Mouse (Mus musculus): ENCODE results near the gene Cracr2b. TPM values are rescaled to one million over a fixed set of nuclear protein-coding genes. Genes with fewer than 3 reads are reported as not detected.
"Not testable (repeated sequence)": the region's sequence is repeated elsewhere in the genome, so short reads cannot be mapped to it uniquely, and the experiment has no call there.

Cracr2b gene
- polyA plus RNA-seq, 1 experiment from 2014 or later: 24.9 TPM

DNA sequence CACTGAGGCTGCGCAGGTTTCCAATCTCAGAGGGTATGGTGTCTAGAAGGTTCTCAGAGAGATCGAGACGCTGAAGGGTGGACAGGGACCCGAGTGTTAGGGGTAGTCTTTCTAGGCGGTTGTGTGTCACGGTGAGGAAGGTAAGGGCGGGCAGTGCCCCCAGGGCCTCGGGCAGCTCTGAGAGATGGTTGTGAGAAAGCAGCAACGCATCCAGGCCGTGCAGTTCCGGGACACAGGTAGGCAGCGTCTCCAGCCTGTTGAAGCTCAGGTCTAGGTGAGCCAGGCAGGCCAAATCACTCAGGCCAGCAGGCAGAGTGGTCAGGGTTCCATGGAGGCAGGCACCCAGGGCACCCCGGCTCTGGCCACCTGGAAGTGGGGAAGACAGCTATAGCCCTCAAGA, 18.7 kb upstream of the Cracr2b start:
- Histone ChIP-seq H3K27me3 (no peaks in the 10 kb centered on the region), H3K36me3 (peaks cover 14% of the 10 kb centered on the region), H3K9me3 (replicated peaks) (no peaks in the 10 kb centered on the region), H3K27ac (no peak overlapping the region), H3K4me3 (0 out of 2 replicates have a peak overlapping the region, but pooled peaks have one; percentile 60), H3K9ac (no peak overlapping the region), H3K4me2 (peak overlapping the region; percentile 92), H3K4me1 (replicated peaks) (peaks cover 43% of the 10 kb centered on the region)
- ATAC-seq (replicated peaks; ENCODE audit: insufficient number of reproducible peaks, insufficient read depth, low FRiP score, low read depth): no peak
- WGBS: 93% methylated on average over 13 of the region's 13 CpGs

DNA sequence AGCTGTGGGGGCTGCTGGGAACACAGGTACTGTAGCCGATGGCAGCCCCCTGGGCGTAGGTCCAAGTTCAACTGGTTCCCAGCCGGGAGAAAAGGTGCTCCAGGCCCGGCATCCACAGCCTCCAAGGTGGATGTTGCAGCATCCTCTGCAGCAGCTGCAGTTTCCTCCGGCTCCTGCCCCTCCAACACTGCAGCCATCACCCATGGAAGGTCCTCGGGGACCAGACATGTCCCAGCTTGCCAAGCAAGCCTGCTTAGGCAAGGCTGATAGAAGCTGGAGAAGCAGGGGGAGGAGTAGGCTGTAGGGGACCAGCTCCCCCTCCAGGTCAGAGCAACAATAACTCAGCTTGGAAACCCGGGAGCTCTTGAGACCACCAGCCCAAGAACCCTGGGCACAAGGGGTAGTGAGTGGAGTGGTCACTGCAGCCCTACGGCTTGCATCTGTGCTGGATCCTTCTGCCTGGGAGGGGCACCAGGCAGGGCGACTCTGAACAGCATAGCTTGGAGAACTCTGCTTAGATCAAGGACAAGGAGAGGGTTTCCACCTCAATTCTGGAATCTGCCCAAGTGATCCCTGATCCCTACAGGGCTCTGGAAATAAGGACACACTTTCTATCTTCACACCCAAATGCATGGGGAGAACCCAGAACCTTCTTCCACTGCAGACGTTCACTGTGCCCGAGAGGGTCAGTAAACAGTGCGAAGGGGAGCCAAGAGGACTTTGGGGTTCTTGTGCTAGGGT, 17.6 kb upstream of the Cracr2b start:
- Histone ChIP-seq H3K9me3 (replicated peaks) (no peaks in the 10 kb centered on the region), H3K9ac (peak overlapping the region; percentile 65), H3K27ac (peak overlapping the region; percentile 54), H3K27me3 (no peaks in the 10 kb centered on the region), H3K4me2 (peak overlapping the region; percentile 92), H3K4me1 (replicated peaks) (peaks cover 41% of the 10 kb centered on the region), H3K4me3 (peak overlapping the region; percentile 60), H3K36me3 (peaks cover 12% of the 10 kb centered on the region)
- no peak for ATAC-seq (replicated peaks; ENCODE audit: insufficient number of reproducible peaks, insufficient read depth, low FRiP score, low read depth)
- 17% methylated on average over 12 of the region's 12 CpGs for WGBS

DNA sequence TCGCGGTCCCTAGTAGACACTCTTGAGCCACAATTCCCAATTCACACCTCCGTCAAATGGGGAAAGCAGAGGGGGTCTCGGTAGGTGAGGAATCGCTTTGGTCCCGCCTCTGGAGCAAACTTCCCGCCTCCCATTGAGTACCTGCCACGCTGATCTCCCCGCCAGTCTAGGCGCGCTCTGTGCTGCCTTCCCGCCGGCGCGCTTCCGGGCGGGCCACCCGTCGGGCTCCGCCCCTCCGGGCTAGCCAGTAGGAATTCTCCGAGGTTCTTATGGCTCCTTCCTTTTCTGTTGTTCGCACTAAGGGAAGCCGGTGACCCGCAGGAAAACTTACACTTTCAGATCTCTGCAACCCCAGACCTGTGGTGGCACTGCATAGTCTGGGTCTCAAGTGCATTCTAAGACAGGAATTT, 17.1 kb upstream of the Cracr2b start, which contains the start of gene Pidd1:
Gene Pidd1, minus strand, starts transcription at position 198 of the 410 bp plus-strand sequence.
- under 1% methylated on average over 25 of the region's 25 CpGs for WGBS
- Histone ChIP-seq H3K4me1 (replicated peaks) (peaks cover 47% of the 10 kb centered on the region), H3K9me3 (replicated peaks) (no peaks in the 10 kb centered on the region), H3K9ac (peak within 1 kb of the TSS; percentile 65), H3K27me3 (no peaks in the 10 kb centered on the region), H3K36me3 (peaks cover 9% of the 10 kb centered on the region; the same call in 1 of the 2 replicates), H3K27ac (peak within 1 kb of the TSS; percentile 70), H3K4me3 (peak within 1 kb of the TSS; percentile 60), H3K4me2 (peak within 1 kb of the TSS; percentile 92)
- ATAC-seq (replicated peaks; ENCODE audit: insufficient number of reproducible peaks, insufficient read depth, low FRiP score, low read depth): peak; percentile 45; the same call in 1 of the 2 replicates

DNA sequence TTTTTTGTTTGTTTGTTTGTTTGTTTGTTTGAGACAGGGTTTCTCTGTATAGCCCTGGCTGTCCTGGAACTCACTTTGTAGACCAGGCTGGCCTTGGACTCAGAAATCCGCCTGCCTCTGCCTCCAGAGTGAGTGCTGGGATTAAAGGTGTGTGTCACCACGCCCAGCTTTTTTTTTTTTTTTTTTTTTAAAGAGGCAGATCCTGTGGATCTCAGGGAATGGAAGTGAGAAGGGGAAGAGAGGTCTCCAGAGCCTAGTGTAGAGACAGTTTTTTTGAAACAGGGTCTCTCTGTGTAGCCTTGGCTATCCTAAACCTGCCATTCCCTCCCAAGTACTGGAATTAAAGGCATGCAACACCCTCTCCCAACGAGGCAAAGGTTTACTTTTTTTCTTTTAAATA, 14.5 kb upstream of the Cracr2b start:
- not testable (repeated sequence) for H3K9me3 ChIP-seq (replicated peaks); H3K27me3 ChIP-seq; ATAC-seq (replicated peaks; ENCODE audit: insufficient number of reproducible peaks, insufficient read depth, low FRiP score, low read depth); H3K9ac ChIP-seq; H3K27ac ChIP-seq; H3K4me3 ChIP-seq
- Histone ChIP-seq H3K36me3 (peaks cover 25% of the 10 kb centered on the region; the same call in 1 of the 2 replicates), H3K4me1 (replicated peaks) (peaks cover 37% of the 10 kb centered on the region), H3K4me2 (peak overlapping the region; percentile 65)
- 80% methylated on average over 3 of the region's 3 CpGs for WGBS

DNA sequence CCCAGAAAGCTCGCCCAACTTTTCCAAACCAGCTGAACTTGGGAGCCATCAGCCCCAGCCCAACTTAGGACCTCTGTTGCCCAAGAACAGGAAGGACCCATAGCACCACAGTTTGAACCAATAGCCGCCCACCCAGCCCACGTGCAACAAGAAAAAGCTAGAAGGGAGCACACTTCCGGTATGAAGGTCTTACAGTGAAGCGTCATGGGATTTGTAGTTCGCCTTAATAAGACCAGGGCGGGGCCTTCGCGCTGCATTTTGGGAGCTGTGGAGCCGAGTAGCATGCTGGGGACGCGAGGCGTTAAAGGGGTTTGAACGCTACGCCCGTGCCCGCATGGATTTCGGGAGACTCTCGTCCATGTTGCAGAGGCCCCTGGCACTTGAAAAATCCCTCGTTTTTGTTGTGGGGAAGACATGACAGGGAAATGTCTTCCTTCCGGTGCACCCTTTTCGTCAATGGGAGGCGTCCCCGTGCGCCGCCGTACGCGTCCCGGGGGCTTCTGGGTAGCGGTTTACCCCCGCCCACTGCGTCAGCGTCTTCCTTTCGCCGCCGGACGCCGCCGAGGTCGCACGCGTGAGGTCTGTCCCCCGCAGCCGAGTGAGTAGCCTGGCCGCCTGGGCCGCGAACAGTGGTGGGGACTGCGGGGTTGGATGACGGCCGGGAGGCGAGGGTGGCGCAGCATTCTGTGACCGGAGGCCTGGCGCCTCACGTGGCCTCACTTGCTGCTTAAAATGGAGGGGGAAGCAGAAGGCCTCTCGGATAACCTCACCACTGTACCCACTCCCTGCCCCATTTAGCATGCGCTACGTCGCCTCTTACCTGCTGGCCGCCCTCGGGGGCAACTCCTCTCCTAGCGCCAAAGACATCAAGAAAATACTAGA, 13.5 kb upstream of the Cracr2b start, which contains the start of gene Rplp2:
Gene Rplp2, plus strand, starts transcription at position 261 of the 882 bp plus-strand sequence.
- H3K4me3 ChIP-seq: peak within 1 kb of the TSS; percentile 78
- H3K27me3 ChIP-seq: no peaks in the 10 kb centered on the region
- no peaks in the 10 kb centered on the region for H3K9me3 ChIP-seq (replicated peaks)
- H3K9ac ChIP-seq: peak within 1 kb of the TSS; percentile 90
- H3K36me3 ChIP-seq: peaks cover 35% of the 10 kb centered on the region
- peak within 1 kb of the TSS; percentile 65 for H3K4me2 ChIP-seq
- peak within 1 kb of the TSS; percentile 82 for H3K27ac ChIP-seq
- peaks cover 33% of the 10 kb centered on the region for H3K4me1 ChIP-seq (replicated peaks)
- peak; percentile 88 for ATAC-seq (replicated peaks; ENCODE audit: insufficient number of reproducible peaks, insufficient read depth, low FRiP score, low read depth)
- WGBS: under 1% methylated on average over 63 of the region's 63 CpGs

DNA sequence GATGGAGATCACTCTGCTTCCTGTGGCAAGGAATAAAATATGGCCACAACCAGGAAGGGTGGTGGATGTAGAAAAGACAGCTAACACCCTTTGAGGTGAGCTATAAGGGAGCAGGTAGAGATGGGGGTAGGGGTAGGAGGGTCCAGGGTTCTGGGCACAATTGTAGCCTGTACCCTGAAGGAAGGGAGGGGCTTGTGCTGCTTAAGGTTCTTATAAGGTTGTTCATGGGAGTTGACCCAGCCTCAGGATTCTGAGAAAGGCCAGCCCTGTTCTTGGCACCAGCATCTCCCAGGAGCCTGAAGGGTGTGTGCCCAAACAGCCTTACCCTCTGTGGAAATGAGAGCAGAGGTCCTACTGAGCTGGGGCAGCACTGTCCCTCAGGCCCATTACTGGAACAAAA, 9.0 kb upstream of the Cracr2b start:
- H3K9ac ChIP-seq: no peak overlapping the region
- H3K27ac ChIP-seq: no peak overlapping the region
- peaks cover 27% of the 10 kb centered on the region for H3K4me1 ChIP-seq (replicated peaks)
- H3K27me3 ChIP-seq: no peaks in the 10 kb centered on the region
- peaks cover 35% of the 10 kb centered on the region for H3K36me3 ChIP-seq
- no peak overlapping the region for H3K4me2 ChIP-seq
- no peak for ATAC-seq (replicated peaks; ENCODE audit: insufficient number of reproducible peaks, insufficient read depth, low FRiP score, low read depth)
- no peak overlapping the region for H3K4me3 ChIP-seq
- no peaks in the 10 kb centered on the region for H3K9me3 ChIP-seq (replicated peaks)

DNA sequence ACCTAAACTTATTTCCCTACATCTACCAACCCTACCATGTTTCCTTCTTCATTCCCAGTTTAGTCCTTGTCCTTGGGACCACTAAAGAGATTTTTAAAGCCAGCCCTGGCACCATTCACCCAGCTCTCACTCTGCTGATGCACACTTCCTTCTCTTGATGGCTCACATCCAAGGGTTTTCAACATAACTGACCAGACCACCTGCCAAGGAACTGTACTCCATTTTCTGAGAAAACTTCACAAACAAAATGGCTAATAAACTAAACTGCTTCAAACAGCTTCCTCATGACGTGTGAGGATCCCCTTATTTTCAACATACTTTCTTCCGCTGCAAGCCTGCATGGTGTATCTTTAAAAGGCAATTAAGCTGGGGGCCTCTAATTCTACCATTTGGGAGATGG, 7.3 kb upstream of the Cracr2b start:
- Histone ChIP-seq H3K9ac (no peak overlapping the region), H3K9me3 (replicated peaks) (no peaks in the 10 kb centered on the region), H3K4me1 (replicated peaks) (peaks cover 23% of the 10 kb centered on the region), H3K27ac (no peak overlapping the region), H3K27me3 (no peaks in the 10 kb centered on the region), H3K36me3 (peaks cover 35% of the 10 kb centered on the region), H3K4me3 (no peak overlapping the region), H3K4me2 (no peak overlapping the region)
- WGBS: 75% methylated on average over 2 of the region's 2 CpGs
- ATAC-seq (replicated peaks; ENCODE audit: insufficient number of reproducible peaks, insufficient read depth, low FRiP score, low read depth): no peak

DNA sequence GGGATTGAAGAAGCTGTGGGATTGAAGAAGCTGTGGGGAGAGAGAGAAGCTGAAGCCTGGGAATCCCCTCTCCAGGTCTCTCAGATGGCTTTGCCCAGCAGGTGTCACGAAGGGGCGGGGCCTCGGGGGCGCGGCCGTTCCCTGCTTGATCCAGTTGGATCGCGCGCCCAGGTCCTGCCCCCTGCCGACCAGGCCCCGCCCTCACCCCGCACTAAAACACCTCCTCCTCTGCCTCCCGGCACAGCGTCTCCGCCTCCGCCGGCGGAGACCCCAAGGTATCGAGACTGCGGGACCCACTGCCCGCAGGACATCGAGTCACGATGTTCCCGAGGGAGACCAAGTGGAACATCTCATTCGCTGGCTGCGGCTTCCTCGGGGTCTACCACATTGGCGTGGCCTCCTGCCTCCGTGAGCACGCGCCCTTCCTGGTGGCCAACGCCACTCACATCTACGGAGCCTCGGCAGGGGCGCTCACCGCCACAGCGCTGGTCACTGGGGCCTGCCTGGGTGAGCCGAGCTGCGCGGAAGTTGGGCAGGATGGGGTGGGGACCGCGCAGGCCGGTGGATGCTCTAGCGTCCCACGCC, 5.8 kb upstream of the Cracr2b start, which contains the start of gene Pnpla2:
Gene Pnpla2, plus strand, starts transcription at position 232 of the 585 bp plus-strand sequence.
- peak within 1 kb of the TSS; percentile 75 for H3K4me3 ChIP-seq
- H3K9ac ChIP-seq: peak within 1 kb of the TSS; percentile 77
- H3K4me1 ChIP-seq (replicated peaks): peaks cover 21% of the 10 kb centered on the region
- H3K36me3 ChIP-seq: peaks cover 32% of the 10 kb centered on the region
- ATAC-seq (replicated peaks; ENCODE audit: insufficient number of reproducible peaks, insufficient read depth, low FRiP score, low read depth): peak; percentile 84
- no peaks in the 10 kb centered on the region for H3K9me3 ChIP-seq (replicated peaks)
- H3K4me2 ChIP-seq: peak within 1 kb of the TSS; percentile 91
- no peaks in the 10 kb centered on the region for H3K27me3 ChIP-seq
- peak within 1 kb of the TSS; percentile 94 for H3K27ac ChIP-seq
- WGBS: under 1% methylated on average over 45 of the region's 45 CpGs

DNA sequence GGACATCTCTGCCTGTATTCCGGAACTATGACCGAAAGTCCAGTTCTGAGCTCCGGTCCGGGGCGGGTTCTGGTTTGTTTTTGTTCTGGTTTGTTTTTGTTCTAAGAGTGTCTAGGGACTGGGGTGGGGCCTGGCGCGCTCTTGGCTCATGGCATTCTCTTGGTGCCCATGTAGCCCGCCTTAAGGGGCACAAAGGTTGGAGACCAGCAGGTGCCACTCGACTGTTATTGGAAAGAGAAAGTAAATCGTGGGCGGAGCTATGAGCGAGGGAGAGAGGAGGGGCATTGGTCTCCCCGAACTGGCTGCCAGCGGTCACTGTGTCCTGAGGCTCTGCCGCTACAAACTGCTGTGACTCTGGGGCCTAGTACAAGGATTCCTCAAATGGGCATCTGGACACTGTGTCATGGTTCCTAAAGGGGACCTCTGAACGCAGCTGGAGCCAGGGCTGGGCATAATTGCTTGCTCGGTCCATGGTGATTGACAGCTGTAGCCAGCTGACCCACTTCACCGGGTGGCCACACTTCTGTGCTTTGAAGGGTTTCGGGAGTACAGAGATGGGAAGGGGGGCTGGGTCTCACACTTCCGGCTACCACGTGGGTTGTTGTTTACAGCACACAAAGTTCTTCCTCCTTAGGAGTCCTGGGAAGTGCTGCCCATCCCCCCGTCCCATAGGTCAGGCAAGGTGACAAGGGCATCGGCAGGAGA, 5.1 kb upstream of the Cracr2b start:
- 2% methylated on average over 23 of the region's 23 CpGs for WGBS
- H3K27ac ChIP-seq: peak overlapping the region; percentile 94
- peak overlapping the region; percentile 75 for H3K4me3 ChIP-seq
- H3K4me1 ChIP-seq (replicated peaks): peaks cover 22% of the 10 kb centered on the region
- H3K4me2 ChIP-seq: peak overlapping the region; percentile 91
- ATAC-seq (replicated peaks; ENCODE audit: insufficient number of reproducible peaks, insufficient read depth, low FRiP score, low read depth): peak; percentile 60
- no peaks in the 10 kb centered on the region for H3K9me3 ChIP-seq (replicated peaks)
- H3K36me3 ChIP-seq: peaks cover 26% of the 10 kb centered on the region
- H3K27me3 ChIP-seq: peaks cover under 1% of the 10 kb centered on the region
- H3K9ac ChIP-seq: peak overlapping the region; percentile 77

DNA sequence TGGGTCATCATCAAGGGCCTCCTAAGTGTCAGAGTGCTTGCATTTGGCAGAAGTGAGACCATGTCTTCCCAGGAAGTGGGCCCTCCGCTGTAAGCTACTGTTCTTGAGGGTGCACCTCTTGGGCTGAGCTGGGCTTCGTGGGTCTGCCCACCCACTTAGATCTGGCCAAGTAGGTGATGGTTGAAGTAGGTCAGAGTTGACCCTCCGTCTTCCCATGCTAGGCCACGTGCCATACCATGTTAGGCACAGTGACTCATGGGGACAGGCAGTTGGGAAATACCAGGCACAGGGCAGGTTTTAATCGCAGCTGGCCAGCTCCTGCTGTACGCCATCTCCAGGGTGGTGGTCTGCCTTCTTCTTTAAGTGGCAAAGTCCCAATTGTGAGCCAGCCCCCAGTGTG, 4.2 kb upstream of the Cracr2b start:
- WGBS: 79% methylated on average over 6 of the region's 6 CpGs
- Histone ChIP-seq H3K4me2 (peak overlapping the region; percentile 91), H3K27ac (no peak overlapping the region), H3K4me3 (no peak overlapping the region), H3K36me3 (peaks cover 18% of the 10 kb centered on the region), H3K4me1 (replicated peaks) (peaks cover 32% of the 10 kb centered on the region), H3K9me3 (replicated peaks) (no peaks in the 10 kb centered on the region), H3K9ac (no peak overlapping the region; the same call in 1 of the 2 replicates), H3K27me3 (peaks cover 3% of the 10 kb centered on the region)
- no peak for ATAC-seq (replicated peaks; ENCODE audit: insufficient number of reproducible peaks, insufficient read depth, low FRiP score, low read depth)
